Mouse (Mus musculus): ENCODE results near the gene Itpr3. TPM values are rescaled to one million over a fixed set of nuclear protein-coding genes. Genes with fewer than 3 reads are reported as not detected.

Itpr3 gene
- polyA plus RNA-seq, 1 experiment from 2014 or later, result 3.6 TPM

DNA sequence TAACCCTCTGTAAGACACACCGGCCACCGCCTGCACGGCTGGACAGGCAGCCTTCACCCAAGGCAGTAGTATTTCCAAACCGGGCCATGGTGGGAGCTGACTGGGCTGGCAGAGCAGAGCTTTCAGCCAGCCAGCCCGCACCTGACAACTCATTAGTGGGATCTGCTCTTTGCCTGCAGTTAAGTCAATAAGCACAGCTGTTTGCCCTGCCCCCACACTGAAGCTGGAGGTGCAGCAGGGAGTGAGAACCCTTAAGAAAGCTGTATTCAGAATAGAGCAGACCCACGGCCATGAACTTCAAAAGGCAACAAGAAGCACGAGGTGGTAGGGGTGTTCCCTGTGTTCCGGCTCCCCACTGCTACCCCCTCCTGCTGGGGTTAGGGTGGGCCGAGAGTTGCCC lies 73.1 kb downstream of the Itpr3 start:
- no peak for ATAC-seq
- no peaks in the 10 kb centered on the region for H3K9me3 ChIP-seq (ENCODE audit: low read length)
- peak; percentile 31 for DNase-seq (ENCODE audit: low spot score)
- TF ChIP-seq CTCF (IDR thresholded peaks at IDR 0.05), result no peak
- no peak for TF ChIP-seq EP300 (IDR thresholded peaks at IDR 0.05)
- no peak overlapping the region for H3K9ac ChIP-seq (replicated peaks; ENCODE audit: low read depth)
- 42% methylated on average over 9 of the region's 9 CpGs for WGBS
- H3K4me3 ChIP-seq (ENCODE audit: low read depth, low read length), result no peak overlapping the region
- H3K4me2 ChIP-seq (replicated peaks; ENCODE audit: low read depth, low read length), result no peak overlapping the region
- H3K36me3 ChIP-seq (ENCODE audit: insufficient read depth, low read length), result no peaks in the 10 kb centered on the region
- no peaks in the 10 kb centered on the region for H3K27me3 ChIP-seq (replicated peaks; ENCODE audit: insufficient read depth, low read length)
- H3K27ac ChIP-seq (ENCODE audit: low read length), result no peak overlapping the region
- peaks cover 4% of the 10 kb centered on the region; the same call in 1 of the 2 replicates for H3K4me1 ChIP-seq (ENCODE audit: insufficient read depth, low read depth, low read length)

DNA sequence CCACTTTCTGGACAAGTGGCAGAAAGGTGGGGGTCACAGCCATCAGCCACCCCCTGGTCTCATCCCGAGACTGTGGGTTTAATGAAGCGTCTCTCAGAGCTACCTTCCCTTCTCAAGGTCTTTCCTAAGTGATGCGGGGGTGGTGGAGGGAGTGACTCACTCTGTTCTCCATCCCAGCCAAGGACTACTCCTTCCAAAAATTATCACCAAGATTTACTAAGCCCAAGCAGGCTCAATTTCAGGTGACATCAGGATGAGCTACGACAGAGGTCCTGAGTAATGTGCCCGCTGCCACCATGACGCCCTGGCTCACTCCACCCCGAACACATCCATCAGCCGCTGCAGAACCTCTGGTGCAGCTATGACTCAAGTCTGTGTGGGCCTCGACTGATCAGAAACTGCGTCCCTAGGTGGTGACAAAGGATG lies 74.1 kb downstream of the Itpr3 start:
- ATAC-seq (no peak), DNase-seq (ENCODE audit: low spot score) (no peak)
- no peak overlapping the region for H3K4me2 ChIP-seq (replicated peaks; ENCODE audit: low read depth, low read length)
- H3K9me3 ChIP-seq (ENCODE audit: low read length), result no peaks in the 10 kb centered on the region
- no peaks in the 10 kb centered on the region for H3K27me3 ChIP-seq (replicated peaks; ENCODE audit: insufficient read depth, low read length)
- H3K9ac ChIP-seq (replicated peaks; ENCODE audit: low read depth), result no peak overlapping the region
- H3K27ac ChIP-seq (ENCODE audit: low read length), result no peak overlapping the region
- no peak for TF ChIP-seq EP300 (IDR thresholded peaks at IDR 0.05)
- no peak for TF ChIP-seq CTCF (IDR thresholded peaks at IDR 0.05)
- WGBS, result 83% methylated on average over 10 of the region's 10 CpGs
- peaks cover 4% of the 10 kb centered on the region; the same call in 1 of the 2 replicates for H3K4me1 ChIP-seq (ENCODE audit: insufficient read depth, low read depth, low read length)
- H3K36me3 ChIP-seq (ENCODE audit: insufficient read depth, low read length), result no peaks in the 10 kb centered on the region
- H3K4me3 ChIP-seq (ENCODE audit: low read depth, low read length), result no peak overlapping the region

DNA sequence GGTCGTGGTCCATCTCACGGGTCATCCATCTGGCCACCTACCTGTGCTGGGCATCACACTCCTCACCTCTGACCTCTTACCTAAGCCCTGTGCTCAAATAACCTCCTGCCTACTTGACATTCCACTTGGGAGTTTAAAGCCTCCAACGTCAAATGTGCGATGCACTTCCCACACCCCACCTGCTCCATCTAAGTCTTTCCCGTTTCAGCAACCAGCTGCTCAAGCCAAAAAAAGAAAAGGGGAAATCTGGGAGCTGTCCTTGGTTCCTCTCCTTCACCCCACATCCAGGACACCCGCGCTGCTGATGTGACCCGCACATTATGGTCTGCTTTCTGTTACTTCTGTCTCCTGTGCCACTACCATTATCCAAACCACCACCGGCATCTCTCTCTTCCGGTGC lies 75.1 kb downstream of the Itpr3 start:
- 80% methylated on average over 10 of the region's 10 CpGs for WGBS
- peaks cover 4% of the 10 kb centered on the region; the same call in 1 of the 2 replicates for H3K4me1 ChIP-seq (ENCODE audit: insufficient read depth, low read depth, low read length)
- H3K27me3 ChIP-seq (replicated peaks; ENCODE audit: insufficient read depth, low read length), result no peaks in the 10 kb centered on the region
- no peak overlapping the region for H3K4me3 ChIP-seq (ENCODE audit: low read depth, low read length)
- H3K4me2 ChIP-seq (replicated peaks; ENCODE audit: low read depth, low read length), result no peak overlapping the region
- H3K9ac ChIP-seq (replicated peaks; ENCODE audit: low read depth), result no peak overlapping the region
- ATAC-seq (no peak), DNase-seq (ENCODE audit: low spot score) (no peak)
- no peak overlapping the region for H3K27ac ChIP-seq (ENCODE audit: low read length)
- no peaks in the 10 kb centered on the region for H3K9me3 ChIP-seq (ENCODE audit: low read length)
- no peak for TF ChIP-seq CTCF (IDR thresholded peaks at IDR 0.05)
- no peaks in the 10 kb centered on the region for H3K36me3 ChIP-seq (ENCODE audit: insufficient read depth, low read length)

DNA sequence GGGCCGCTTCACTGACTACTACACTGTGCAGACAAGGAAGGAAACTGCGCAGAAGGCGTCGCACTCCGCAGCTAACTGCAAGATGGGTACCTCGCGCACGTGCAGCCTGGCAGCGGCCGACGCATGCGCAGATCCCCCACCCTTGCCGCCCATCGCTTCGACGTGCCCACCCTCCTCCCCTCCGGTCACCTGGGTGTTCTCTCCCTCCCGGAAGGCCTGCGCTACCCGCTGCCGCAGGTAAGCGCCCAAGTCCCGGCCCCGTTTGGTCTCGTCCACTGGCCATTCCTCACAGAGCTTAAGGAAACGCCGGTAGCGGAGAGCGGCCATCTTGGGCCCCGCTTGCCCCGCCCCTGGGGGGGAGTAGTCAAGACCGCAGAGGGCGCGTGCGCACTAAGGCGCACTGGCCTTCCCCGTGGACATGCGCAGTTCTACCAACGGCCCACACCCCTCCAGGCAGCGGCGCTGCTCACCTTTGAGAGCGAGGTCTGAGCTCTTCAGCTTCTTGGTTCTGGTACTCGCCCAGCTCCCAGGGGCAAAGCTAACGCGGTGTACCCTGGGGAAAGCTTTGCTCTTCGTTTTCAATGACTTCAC lies 76.5 kb downstream of the Itpr3 start, which contains the start of gene Uqcc2:
Gene Uqcc2, minus strand, starts transcription at position 366 of the 591 bp plus-strand sequence.
- 2% methylated on average over 43 of the region's 46 CpGs for WGBS
- H3K36me3 ChIP-seq (ENCODE audit: insufficient read depth, low read length), result no peaks in the 10 kb centered on the region
- DNase-seq (ENCODE audit: low spot score), result peak; percentile 99
- H3K27me3 ChIP-seq (replicated peaks; ENCODE audit: insufficient read depth, low read length), result no peaks in the 10 kb centered on the region
- H3K4me1 ChIP-seq (ENCODE audit: insufficient read depth, low read depth, low read length), result peaks cover 4% of the 10 kb centered on the region; the same call in 1 of the 2 replicates
- H3K4me2 ChIP-seq (replicated peaks; ENCODE audit: low read depth, low read length), result peak within 1 kb of the TSS; percentile 57
- TF ChIP-seq EP300 (IDR thresholded peaks at IDR 0.05) (no peak), CTCF (IDR thresholded peaks at IDR 0.05) (peak; percentile 80)
- peak within 1 kb of the TSS; percentile 55 for H3K4me3 ChIP-seq (ENCODE audit: low read depth, low read length)
- ATAC-seq, result peak; percentile 97
- peak within 1 kb of the TSS; percentile 37 for H3K9ac ChIP-seq (replicated peaks; ENCODE audit: low read depth)
- no peaks in the 10 kb centered on the region for H3K9me3 ChIP-seq (ENCODE audit: low read length)
- H3K27ac ChIP-seq (ENCODE audit: low read length), result peak within 1 kb of the TSS; percentile 47; the same call in 1 of the 2 replicates

DNA sequence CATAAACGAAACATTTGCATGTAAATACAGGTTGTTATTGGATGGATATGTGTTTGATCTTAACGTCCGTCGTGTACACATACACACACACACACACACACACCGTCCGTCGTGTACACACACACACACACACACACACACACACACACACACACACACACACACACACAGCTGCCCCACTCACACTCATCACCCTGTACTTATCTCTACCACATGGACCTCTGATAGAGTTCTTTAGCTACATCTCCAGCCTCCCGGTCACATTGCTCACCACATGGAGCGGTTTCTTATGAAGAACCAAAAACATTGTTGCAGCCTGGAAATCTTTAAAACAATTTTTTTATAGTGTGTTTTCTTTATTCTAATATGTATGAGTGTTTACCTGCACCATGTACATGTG lies 77.1 kb downstream of the Itpr3 start:
- Histone ChIP-seq H3K9ac (replicated peaks; ENCODE audit: low read depth) (no peak overlapping the region), H3K9me3 (ENCODE audit: low read length) (no peaks in the 10 kb centered on the region), H3K4me2 (replicated peaks; ENCODE audit: low read depth, low read length) (peak overlapping the region; percentile 57), H3K36me3 (ENCODE audit: insufficient read depth, low read length) (no peaks in the 10 kb centered on the region), H3K4me3 (ENCODE audit: low read depth, low read length) (peak overlapping the region; percentile 55), H3K4me1 (ENCODE audit: insufficient read depth, low read depth, low read length) (peaks cover 4% of the 10 kb centered on the region; the same call in 1 of the 2 replicates), H3K27ac (ENCODE audit: low read length) (no peak overlapping the region), H3K27me3 (replicated peaks; ENCODE audit: insufficient read depth, low read length) (no peaks in the 10 kb centered on the region)
- WGBS, result 27% methylated on average over 9 of the region's 9 CpGs
- DNase-seq (ENCODE audit: low spot score) (no peak), ATAC-seq (peak; percentile 0; the same call in 1 of the 2 replicates)
- TF ChIP-seq CTCF (IDR thresholded peaks at IDR 0.05) (no peak), EP300 (IDR thresholded peaks at IDR 0.05) (no peak)

DNA sequence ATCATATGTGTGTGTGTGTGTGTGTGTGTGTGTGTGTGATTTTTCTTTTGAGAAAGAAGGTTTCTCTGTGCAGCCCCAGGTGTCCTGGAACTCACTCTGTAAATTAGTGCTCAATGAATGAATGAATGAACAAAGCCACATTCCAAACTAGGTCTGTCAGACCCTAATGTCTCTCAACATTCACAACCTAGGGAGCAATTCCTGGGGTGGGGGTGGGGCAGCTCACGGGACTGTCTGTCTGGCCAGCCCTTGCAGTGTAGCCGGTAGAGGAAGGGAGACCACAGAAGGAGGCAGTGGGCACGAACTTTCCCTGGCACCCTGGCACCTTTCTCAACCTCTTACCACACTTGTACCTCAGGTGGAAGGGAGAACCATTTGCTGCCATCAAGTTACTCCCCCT lies 77.6 kb downstream of the Itpr3 start:
- DNase-seq (ENCODE audit: low spot score), result no peak
- Histone ChIP-seq H3K36me3 (ENCODE audit: insufficient read depth, low read length) (no peaks in the 10 kb centered on the region), H3K4me2 (replicated peaks; ENCODE audit: low read depth, low read length) (no peak overlapping the region), H3K27ac (ENCODE audit: low read length) (no peak overlapping the region), H3K9me3 (ENCODE audit: low read length) (no peaks in the 10 kb centered on the region), H3K27me3 (replicated peaks; ENCODE audit: insufficient read depth, low read length) (no peaks in the 10 kb centered on the region), H3K4me3 (ENCODE audit: low read depth, low read length) (no peak overlapping the region), H3K9ac (replicated peaks; ENCODE audit: low read depth) (no peak overlapping the region), H3K4me1 (ENCODE audit: insufficient read depth, low read depth, low read length) (peaks cover 4% of the 10 kb centered on the region; the same call in 1 of the 2 replicates)
- ATAC-seq, result no peak
- 23% methylated on average over 3 of the region's 3 CpGs for WGBS
- TF ChIP-seq CTCF (IDR thresholded peaks at IDR 0.05), result no peak
- no peak for TF ChIP-seq EP300 (IDR thresholded peaks at IDR 0.05)
